Mouse (Mus musculus) heart, embryonic 16.5 days (tissue): Measurements from ENCODE around the gene Ttc17. TPM values are rescaled to one million over a fixed set of nuclear protein-coding genes. Genes with fewer than 3 reads are reported as not detected.

Experiments used
- ATAC-seq: fragments of 200-750 bp; cut with Nextera tagmentation; replicated peaks from 2 replicates; pipeline ENCODE4 v1.8.0; 2017; ENCODE audit warnings: moderate number of reproducible peaks; ENCODE audit not compliant: insufficient read depth, low FRiP score; ENCODE audit errors: extremely low read depth
- H3K27ac ChIP-seq: fragments of 300-500 bp; sonication (generic); 2 replicates; pipeline ENCODE4 v1.5.1; 2014; ENCODE audit warnings: mild to moderate bottlenecking, low read length, control low read depth, moderate library complexity
- H3K27me3 ChIP-seq: fragments of 300-500 bp; sonication (generic); 2 replicates; pipeline ENCODE4 v1.6.1; 2014; ENCODE audit warnings: low read length, mixed read lengths; ENCODE audit not compliant: control insufficient read depth, insufficient read depth
- H3K36me3 ChIP-seq: fragments of 300-500 bp; sonication (generic); 2 replicates; pipeline ENCODE4 v1.6.1; 2014; ENCODE audit not compliant: control insufficient read depth, insufficient read depth
- H3K4me1 ChIP-seq: fragments of 300-500 bp; sonication (generic); 2 replicates; pipeline ENCODE4 v1.6.1; 2014; ENCODE audit warnings: low read length, mixed read lengths; ENCODE audit not compliant: control insufficient read depth, insufficient read depth
- H3K4me2 ChIP-seq: fragments of 300-500 bp; sonication (generic); 2 replicates; pipeline ENCODE4 v1.6.1; 2014; ENCODE audit warnings: low read depth, mild to moderate bottlenecking, control low read depth, low read length
- H3K4me3 ChIP-seq: fragments of 300-500 bp; sonication (generic); 2 replicates; pipeline ENCODE4 v1.5.1; 2014; ENCODE audit warnings: mild to moderate bottlenecking, control low read depth, low read length
- H3K9ac ChIP-seq: fragments of 300-500 bp; sonication (generic); 2 replicates; pipeline ENCODE4 v1.6.1; 2014; ENCODE audit warnings: low read length, control low read depth
- H3K9me3 ChIP-seq: fragments of 300-500 bp; sonication (generic); replicated peaks from 2 replicates; pipeline ENCODE4 v1.6.1; 2016; ENCODE audit warnings: low read length; ENCODE audit not compliant: control insufficient read depth
- WGBS: fragments of 180-500 bp; shearing (Covaris S2); extraction: QIAGEN DNeasy Blood & Tissue Kit; methylation state at CpG from one replicate; pipeline ENCODE4 v1.1.7; 2014; 5-methylcytosine and 5-hydroxymethylcytosine counted together
- polyA plus RNA-seq: library from polyadenylated mRNA; unstranded; fragments of >200 nt; fragmentation: Nextera tagmentation; extraction: Ambion mirVana; gene quantifications from 2 replicates; pipeline ENCODE4 v1.2.1, GENCODE M21; 2015

Gene Ttc17
- polyA plus RNA-seq, 1 experiment from 2014 or later, result 17.5 TPM

DNA sequence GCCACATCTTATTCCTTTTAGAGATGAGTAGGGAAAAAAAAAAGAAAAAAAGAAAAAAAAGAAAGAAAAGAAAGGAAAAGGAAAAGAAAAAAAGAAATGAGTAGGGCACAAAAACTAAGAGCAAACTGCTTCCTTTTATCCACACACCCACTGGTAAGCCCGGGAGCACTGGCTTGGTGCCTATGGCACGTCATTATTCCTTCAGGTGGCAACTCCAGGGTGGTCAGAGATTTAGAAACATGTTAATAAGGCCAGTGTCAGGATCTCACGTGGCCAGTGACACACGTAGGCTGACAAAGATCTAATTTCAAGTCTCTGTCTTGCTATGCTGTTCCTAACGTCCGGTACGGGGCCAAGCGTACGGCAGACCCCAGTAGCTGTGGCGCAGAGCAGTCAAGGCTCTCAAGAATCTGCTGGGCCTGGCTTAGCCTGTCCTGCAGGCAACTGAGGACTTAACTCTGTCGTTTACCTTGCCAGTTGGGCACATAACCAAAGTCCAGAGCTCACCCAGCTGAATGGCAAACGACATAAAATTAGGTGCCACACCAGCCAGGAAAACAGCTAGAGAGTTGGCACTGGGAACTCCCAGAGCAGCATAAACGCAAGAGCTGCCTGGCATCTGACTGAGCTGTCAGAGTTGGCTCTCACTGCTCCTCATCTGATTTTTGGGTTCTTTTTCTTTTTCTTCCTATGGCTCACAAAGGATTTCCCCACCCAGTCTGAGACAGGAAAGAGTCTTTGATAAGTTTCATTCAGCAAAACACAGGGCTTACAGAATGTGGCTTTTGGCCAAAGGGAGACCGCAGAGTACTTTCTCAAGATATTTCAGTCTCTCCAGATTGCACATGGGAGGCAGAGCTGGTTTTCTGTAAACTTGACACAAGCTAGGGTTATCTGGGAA lies 72.4 kb downstream of the Ttc17 start:
- H3K4me1 ChIP-seq, result peaks cover 13% of the 10 kb centered on the region
- peaks cover 16% of the 10 kb centered on the region for H3K36me3 ChIP-seq
- 72% methylated on average over 14 of the region's 14 CpGs for WGBS
- ATAC-seq, result no peak
- H3K27ac ChIP-seq, result peak overlapping the region; percentile 69
- no peak overlapping the region for H3K4me2 ChIP-seq
- 0 out of 2 replicates have a peak overlapping the region, but pooled peaks have one; percentile 6 for H3K9ac ChIP-seq
- no peak overlapping the region for H3K4me3 ChIP-seq
- H3K27me3 ChIP-seq, result no peaks in the 10 kb centered on the region
- no peaks in the 10 kb centered on the region for H3K9me3 ChIP-seq

DNA sequence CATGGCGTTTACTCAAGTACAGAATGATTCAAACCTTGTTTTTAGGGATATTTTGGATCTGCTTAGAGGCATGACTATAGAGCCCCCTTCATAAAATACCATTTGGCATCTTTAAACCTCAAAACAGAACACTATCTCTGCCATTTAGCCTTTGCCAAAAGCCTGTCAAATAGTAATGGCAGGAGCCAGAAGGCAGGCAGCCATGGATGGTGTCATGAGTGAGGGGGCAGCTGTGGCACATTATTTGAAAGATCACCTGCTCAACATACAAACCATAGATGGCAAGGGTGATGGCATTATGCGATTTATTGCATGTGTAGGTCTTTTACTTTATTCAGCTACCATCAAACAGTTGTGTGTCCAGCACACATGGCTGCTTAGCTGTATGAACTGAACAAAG lies 73.4 kb downstream of the Ttc17 start:
- Histone ChIP-seq H3K4me1 (peaks cover 13% of the 10 kb centered on the region), H3K9ac (no peak overlapping the region), H3K36me3 (peaks cover 16% of the 10 kb centered on the region), H3K27ac (no peak overlapping the region), H3K9me3 (no peaks in the 10 kb centered on the region), H3K4me2 (no peak overlapping the region), H3K4me3 (no peak overlapping the region), H3K27me3 (no peaks in the 10 kb centered on the region)
- WGBS, result 93% methylated on average over 2 of the region's 2 CpGs
- ATAC-seq, result no peak

DNA sequence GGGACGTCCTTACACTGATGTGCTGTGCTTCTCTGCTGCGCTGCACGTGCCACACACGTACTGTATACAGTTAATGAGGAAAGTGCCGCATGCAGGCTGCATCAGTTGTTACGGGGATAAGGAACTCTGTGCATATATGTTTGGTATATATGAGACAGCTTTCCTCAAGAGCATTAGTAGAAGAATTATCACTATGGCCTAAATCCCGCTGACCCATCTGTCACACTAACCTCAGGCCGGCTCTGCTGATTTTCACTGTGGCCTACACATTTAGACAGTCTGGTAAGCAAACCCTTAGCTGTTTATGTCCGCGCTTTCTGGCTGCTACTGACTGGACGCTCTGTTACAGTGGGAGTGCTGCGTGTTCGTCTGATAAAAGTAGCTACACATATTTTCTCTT lies 77.2 kb downstream of the Ttc17 start:
- Histone ChIP-seq H3K4me3 (no peak overlapping the region), H3K4me2 (no peak overlapping the region), H3K27me3 (no peaks in the 10 kb centered on the region), H3K9ac (no peak overlapping the region), H3K27ac (no peak overlapping the region), H3K36me3 (peaks cover 33% of the 10 kb centered on the region), H3K9me3 (no peaks in the 10 kb centered on the region), H3K4me1 (peaks cover 4% of the 10 kb centered on the region)
- 92% methylated on average over 13 of the region's 13 CpGs for WGBS
- ATAC-seq, result no peak

DNA sequence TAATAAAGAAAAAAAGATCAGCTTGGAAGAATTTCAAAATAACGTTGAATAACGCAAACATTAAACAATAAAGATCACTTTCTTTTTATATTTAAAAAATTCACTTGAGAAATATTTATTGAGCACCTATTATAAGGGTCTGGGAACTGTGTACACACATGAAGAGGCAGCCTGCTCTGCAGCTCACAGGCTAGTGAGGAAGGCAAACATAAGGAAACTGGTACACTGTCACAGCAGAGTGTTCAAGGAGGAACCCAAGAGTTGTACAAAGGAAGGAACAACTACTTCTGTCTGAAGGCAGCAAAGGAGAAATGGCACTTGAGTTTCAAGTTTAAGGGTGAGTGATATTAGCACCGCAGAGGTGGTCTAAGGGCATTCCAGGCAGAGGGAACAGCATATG lies 78.7 kb downstream of the Ttc17 start:
- Histone ChIP-seq H3K4me3 (no peak overlapping the region), H3K9me3 (no peaks in the 10 kb centered on the region), H3K27me3 (no peaks in the 10 kb centered on the region), H3K4me1 (no peaks in the 10 kb centered on the region), H3K36me3 (peaks cover 44% of the 10 kb centered on the region), H3K27ac (no peak overlapping the region), H3K9ac (no peak overlapping the region), H3K4me2 (no peak overlapping the region)
- ATAC-seq, result no peak
- 89% methylated on average over 3 of the region's 3 CpGs for WGBS

DNA sequence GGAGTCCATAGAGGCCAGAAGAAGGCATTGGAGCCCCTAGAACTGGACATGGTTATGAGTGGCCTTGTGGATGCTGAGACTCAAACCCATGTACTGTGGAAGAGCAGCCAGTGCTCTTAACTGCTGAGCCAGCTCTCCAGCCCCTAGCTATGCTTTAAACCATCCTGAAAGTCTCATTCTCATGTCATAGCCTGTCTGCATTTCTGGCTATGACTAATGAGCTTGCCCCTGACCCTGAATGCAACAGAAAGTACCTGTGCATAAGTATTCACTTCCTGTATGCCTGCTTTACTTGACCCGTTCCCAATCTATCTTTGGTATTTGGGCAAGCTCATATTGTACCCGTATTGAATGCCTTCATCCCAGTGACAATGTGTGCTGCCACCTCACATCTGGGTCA lies 86.7 kb downstream of the Ttc17 start:
- 72% methylated on average over 2 of the region's 2 CpGs for WGBS
- H3K36me3 ChIP-seq, result peaks cover 42% of the 10 kb centered on the region
- no peaks in the 10 kb centered on the region for H3K4me1 ChIP-seq

DNA sequence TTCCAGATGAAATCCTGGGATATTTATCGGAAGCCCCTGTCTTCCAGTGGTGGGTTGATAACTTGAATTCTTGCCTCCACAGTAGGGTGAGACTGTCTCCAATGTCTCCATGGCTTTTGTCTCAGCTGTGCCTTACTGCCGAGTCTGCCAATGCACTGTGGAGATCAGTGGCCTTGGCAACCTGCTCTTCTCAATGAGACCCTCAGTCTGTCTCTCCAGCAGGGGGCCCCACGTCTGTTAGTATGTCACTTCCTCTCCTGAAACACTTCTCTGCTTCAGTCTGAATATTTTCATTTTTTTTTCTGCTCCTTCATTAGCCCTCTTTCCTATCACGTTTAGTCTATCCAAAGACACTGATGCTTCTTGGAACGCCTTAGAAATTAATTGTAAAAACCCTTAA lies 90.0 kb downstream of the Ttc17 start:
- WGBS, result 68% methylated on average over 5 of the region's 5 CpGs
- no peak for ATAC-seq
- no peaks in the 10 kb centered on the region for H3K9me3 ChIP-seq
- no peak overlapping the region for H3K4me2 ChIP-seq
- H3K27ac ChIP-seq, result no peak overlapping the region
- H3K36me3 ChIP-seq, result peaks cover 29% of the 10 kb centered on the region
- H3K27me3 ChIP-seq, result no peaks in the 10 kb centered on the region
- H3K4me1 ChIP-seq, result no peaks in the 10 kb centered on the region
- H3K9ac ChIP-seq, result no peak overlapping the region
- no peak overlapping the region for H3K4me3 ChIP-seq

More for the DNA sequence above, 86.7 kb downstream of the Ttc17 start:
- no peak overlapping the region for H3K4me3 ChIP-seq
- H3K9me3 ChIP-seq, result no peaks in the 10 kb centered on the region
- no peak overlapping the region for H3K4me2 ChIP-seq
- no peak for ATAC-seq
- H3K27ac ChIP-seq, result no peak overlapping the region
- H3K9ac ChIP-seq, result no peak overlapping the region
- H3K27me3 ChIP-seq, result no peaks in the 10 kb centered on the region

DNA sequence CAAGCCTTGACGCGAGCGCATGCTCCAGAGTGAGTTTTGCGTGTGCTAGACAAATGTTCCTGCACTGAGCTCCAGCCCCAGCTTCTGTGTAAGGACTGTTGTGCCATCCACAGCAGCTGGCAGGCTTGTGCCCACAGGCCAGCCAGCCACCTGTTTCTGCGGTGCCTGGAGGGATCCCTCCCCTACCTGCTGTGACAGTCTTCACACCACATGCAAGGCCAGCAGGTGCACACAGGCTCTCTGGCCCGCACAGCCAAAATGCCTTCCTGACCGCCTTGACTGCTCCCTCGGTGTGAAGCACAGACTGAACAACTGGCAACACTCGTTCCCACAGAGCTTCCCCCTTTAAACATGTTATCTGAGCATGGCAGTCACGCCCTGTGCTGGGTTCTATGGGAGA lies 102.5 kb downstream of the Ttc17 start:
- 93% methylated on average over 10 of the region's 10 CpGs for WGBS
- Histone ChIP-seq H3K36me3 (peaks cover 33% of the 10 kb centered on the region), H3K4me2 (no peak overlapping the region)

DNA sequence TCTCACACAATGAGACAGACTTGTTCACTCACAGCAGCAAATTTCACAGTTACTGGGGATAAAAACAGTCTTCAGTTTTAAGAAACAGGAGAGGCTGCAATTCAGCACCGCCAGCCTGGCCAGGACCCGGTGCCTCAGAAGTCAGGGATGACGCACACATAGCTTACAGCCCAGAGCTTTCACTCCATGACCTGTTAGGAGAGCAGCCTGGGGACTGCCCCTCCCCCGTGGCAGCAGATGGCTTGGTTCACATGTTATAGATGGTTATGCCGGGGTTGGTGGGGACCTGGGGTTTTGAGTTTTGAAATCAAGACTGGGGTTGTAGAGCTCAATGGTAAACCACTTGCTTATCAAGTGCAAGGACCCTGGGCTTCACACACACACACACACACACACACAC lies 104.1 kb downstream of the Ttc17 start:
- H3K9ac ChIP-seq, result no peak overlapping the region
- H3K27me3 ChIP-seq, result no peaks in the 10 kb centered on the region
- no peak overlapping the region for H3K4me3 ChIP-seq
- no peak overlapping the region for H3K27ac ChIP-seq
- no peaks in the 10 kb centered on the region for H3K4me1 ChIP-seq
- H3K9me3 ChIP-seq, result peaks cover 7% of the 10 kb centered on the region
- WGBS, result 85% methylated on average over 5 of the region's 5 CpGs
- no peak overlapping the region for H3K4me2 ChIP-seq
- no peak for ATAC-seq
- H3K36me3 ChIP-seq, result peaks cover 33% of the 10 kb centered on the region

More for the DNA sequence above, 102.5 kb downstream of the Ttc17 start:
- peaks cover 7% of the 10 kb centered on the region for H3K9me3 ChIP-seq
- H3K4me1 ChIP-seq, result no peaks in the 10 kb centered on the region
- ATAC-seq, result no peak
- no peak overlapping the region for H3K4me3 ChIP-seq
- H3K9ac ChIP-seq, result no peak overlapping the region
- H3K27me3 ChIP-seq, result no peaks in the 10 kb centered on the region
- no peak overlapping the region for H3K27ac ChIP-seq

DNA sequence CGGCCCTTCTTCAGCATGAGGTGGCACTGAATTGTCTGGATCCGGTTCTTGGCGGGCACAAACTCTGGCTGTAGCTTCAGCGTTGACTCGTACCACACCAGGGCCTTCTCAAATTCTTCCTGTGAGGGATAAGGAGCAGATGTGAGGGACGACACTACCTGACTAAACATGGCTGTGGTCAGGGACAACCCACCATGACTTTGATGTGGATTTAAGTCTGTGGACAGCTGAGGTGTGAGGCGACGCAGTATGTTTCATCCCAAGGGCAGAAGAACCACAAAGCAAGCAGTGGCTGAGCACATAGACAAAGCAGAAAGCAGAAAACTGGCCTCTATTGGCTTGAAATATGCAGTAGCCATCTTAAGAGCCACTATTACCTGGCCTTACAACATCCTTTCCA lies 104.7 kb downstream of the Ttc17 start:
- 83% methylated on average over 8 of the region's 8 CpGs for WGBS

More for the DNA sequence above, 104.7 kb downstream of the Ttc17 start:
- Histone ChIP-seq H3K4me3 (no peak overlapping the region), H3K36me3 (peaks cover 33% of the 10 kb centered on the region), H3K4me1 (no peaks in the 10 kb centered on the region), H3K9ac (no peak overlapping the region), H3K9me3 (peaks cover 7% of the 10 kb centered on the region), H3K27ac (no peak overlapping the region), H3K4me2 (no peak overlapping the region), H3K27me3 (no peaks in the 10 kb centered on the region)
- ATAC-seq, result no peak
